Mouse (Mus musculus) kidney, postnatal 0 days (tissue): Measurements from ENCODE around the gene Ddx5. TPM values are rescaled to one million over a fixed set of nuclear protein-coding genes. Genes with fewer than 3 reads are reported as not detected.

Experiments
- ATAC-seq: fragments of 200-750 bp; cut with Nextera tagmentation; replicated peaks from 2 replicates; pipeline ENCODE4 v1.8.0; 2017; ENCODE audit warnings: low read depth, moderate number of reproducible peaks, moderate TSS enrichment, moderate library complexity; ENCODE audit not compliant: low FRiP score
- DNase-seq: peaks from one replicate; pipeline ENCODE4 v3.0.0-alpha.2; 2016; ENCODE audit warnings: low spot score
- H3K27ac ChIP-seq: fragments of 300-500 bp; sonication (generic); 2 replicates; pipeline ENCODE4 v1.5.1; 2014; ENCODE audit warnings: mild to moderate bottlenecking
- H3K27me3 ChIP-seq: fragments of 300-500 bp; sonication (generic); 2 replicates; pipeline ENCODE4 v1.6.1; 2014; ENCODE audit warnings: low read length, mixed read lengths; ENCODE audit not compliant: insufficient read depth
- H3K36me3 ChIP-seq: fragments of 300-500 bp; sonication (generic); 2 replicates; pipeline ENCODE4 v1.6.1; 2014; ENCODE audit warnings: low read length, mixed read lengths; ENCODE audit not compliant: insufficient read depth
- H3K4me1 ChIP-seq: fragments of 300-500 bp; sonication (generic); replicated peaks from 2 replicates; pipeline ENCODE4 v1.6.1; 2014; ENCODE audit warnings: antibody characterized with exemption, low read length, mixed read lengths; ENCODE audit not compliant: insufficient read depth
- H3K4me2 ChIP-seq: fragments of 300-500 bp; sonication (generic); 2 replicates; pipeline ENCODE4 v1.6.1; 2014; ENCODE audit warnings: mild to moderate bottlenecking, low read length, moderate library complexity, mixed read lengths
- H3K4me3 ChIP-seq: fragments of 300-500 bp; sonication (generic); replicated peaks from 2 replicates; pipeline ENCODE4 v1.5.1; 2014; ENCODE audit warnings: low read depth, low read length
- H3K9ac ChIP-seq: fragments of 300-500 bp; sonication (generic); 2 replicates; pipeline ENCODE4 v1.6.1; 2014; ENCODE audit warnings: low read depth, low read length
- H3K9me3 ChIP-seq: fragments of 300-500 bp; sonication (generic); replicated peaks from 2 replicates; pipeline ENCODE4 v1.6.1; 2016; ENCODE audit warnings: low read length, inconsistent platforms, mixed read lengths
- CTCF ChIP-seq: IDR thresholded peaks from 2 replicates; pipeline ENCODE4 v1.5.1; 2016; ENCODE audit warnings: antibody characterized with exemption, low read depth, mild to moderate bottlenecking, moderate library complexity
- WGBS: fragments of 180-500 bp; shearing (Covaris S2); extraction: QIAGEN DNeasy Blood & Tissue Kit; methylation state at CpG from one replicate; pipeline ENCODE4 v1.1.7; 2014; 5-methylcytosine and 5-hydroxymethylcytosine counted together
- microRNA-seq: library from miRNA; unstranded; fragments of <30 nt; microRNA quantifications from one replicate; pipeline ENCODE4, GENCODE M21; 2016
- polyA plus RNA-seq: library from polyadenylated mRNA; unstranded; fragments of >200 nt; fragmentation: Nextera tagmentation; extraction: Ambion mirVana; gene quantifications from 2 replicates; pipeline ENCODE4 v1.2.1, GENCODE M21; 2015

Ddx5 gene
- polyA plus RNA-seq, 1 experiment from 2014 or later = 297 TPM

- no peak for ATAC-seq
- no peak overlapping the region for H3K4me3 ChIP-seq
- H3K4me1 ChIP-seq = no peaks in the 10 kb centered on the region
- no peak overlapping the region for H3K9ac ChIP-seq
- no peak overlapping the region for H3K4me2 ChIP-seq
- no peaks in the 10 kb centered on the region for H3K36me3 ChIP-seq
- TF ChIP-seq CTCF = no peak
- no peaks in the 10 kb centered on the region for H3K9me3 ChIP-seq
- WGBS = 64% methylated on average over 3 of the region's 3 CpGs
- peak overlapping the region; percentile 19; the same call in 1 of the 2 replicates for H3K27ac ChIP-seq
- no peaks in the 10 kb centered on the region for H3K27me3 ChIP-seq
- DNase-seq = no peak
These were observed 52.4 kb downstream of the Ddx5 start for GRCm38 (mm10) chr11:106736614-106737013.

GRCm38 (mm10) chr11:106730714-106731113 is 58.3 kb downstream of the Ddx5 start:
- H3K27me3 ChIP-seq = no peaks in the 10 kb centered on the region
- H3K9ac ChIP-seq = no peak overlapping the region
- H3K4me3 ChIP-seq = no peak overlapping the region
- DNase-seq (peak; percentile 61), ATAC-seq (no peak)
- H3K27ac ChIP-seq = peak overlapping the region; percentile 31; the same call in 1 of the 2 replicates
- H3K4me1 ChIP-seq = no peaks in the 10 kb centered on the region
- no peak overlapping the region for H3K4me2 ChIP-seq
- H3K36me3 ChIP-seq = no peaks in the 10 kb centered on the region
- 0 out of 2 replicates have a peak, but pooled peaks cover 3% of the 10 kb centered on the region for H3K9me3 ChIP-seq
- WGBS = 33% methylated on average over 4 of the region's 4 CpGs
- TF ChIP-seq CTCF = no peak

Small RNA genes within 50 kb of the gene (microRNA-seq; reads per million reads assigned to microRNA genes)
- not detected for gene Gm25994
- 4.4 reads per million, percentile 12 among the genes with 10 or more reads in this experiment for gene Mir3064

Other genes starting within 250 kb of the Ddx5 start
- gene Tex2, start 175.8 kb downstream of the Ddx5 start, polyA plus RNA-seq = 8.4 and 9.0 TPM in 2 replicates
- gene Pecam1, start 38.6 kb downstream of the Ddx5 start, polyA plus RNA-seq = 54.1 and 55.0 TPM in 2 replicates
- gene Milr1, start 38.0 kb downstream of the Ddx5 start, polyA plus RNA-seq = 0.78 and 0.89 TPM in 2 replicates
- gene Polg2, start 9.6 kb downstream of the Ddx5 start, polyA plus RNA-seq = 11.1 and 11.9 TPM in 2 replicates
- gene Cep95, start 67 bp upstream of the Ddx5 start, polyA plus RNA-seq = 12.7 and 13.8 TPM in 2 replicates
- gene Smurf2, start 131.5 kb upstream of the Ddx5 start, polyA plus RNA-seq = 11.2 and 12.3 TPM in 2 replicates
- 157 and 170 TPM in 2 replicates for gene Kpna2, start 210.4 kb upstream of the Ddx5 start, polyA plus RNA-seq
- 4.2 and 5.1 TPM in 2 replicates for gene 1810010H24Rik, start 236.5 kb upstream of the Ddx5 start, polyA plus RNA-seq